Mouse (Mus musculus) intestine, embryonic 16.5 days (tissue): Measurements from ENCODE around the gene Mybpc2. TPM values are rescaled to one million over a fixed set of nuclear protein-coding genes. Genes with fewer than 3 reads are reported as not detected.

Experiments
- microRNA-seq: library from miRNA; unstranded; fragments of <30 nt; microRNA quantifications from one replicate; pipeline ENCODE4, GENCODE M21; 2016
- polyA plus RNA-seq: library from polyadenylated mRNA; unstranded; fragments of >200 nt; fragmentation: Nextera tagmentation; extraction: Ambion mirVana; gene quantifications from 2 replicates; pipeline ENCODE4 v1.2.1, GENCODE M21; 2015

The Mybpc2 gene
- polyA plus RNA-seq, 1 experiment from 2014 or later, result 0.45 TPM

Small RNAs within 50 kb of the gene (microRNA-seq; reads per million reads assigned to microRNA genes)
- gene Mir7052 (not detected), gene Mir7053 (not detected)

Other genes with a start within 250 kb of the Mybpc2 start
- 6.7 and 7.1 TPM in 2 replicates for gene Clec11a, start 217.8 kb downstream of the Mybpc2 start, polyA plus RNA-seq
- gene Shank1, start 214.4 kb downstream of the Mybpc2 start, polyA plus RNA-seq, result 1.2 and 1.5 TPM in 2 replicates
- 0.82 and 1.2 TPM in 2 replicates for gene Syt3, start 140.6 kb downstream of the Mybpc2 start, polyA plus RNA-seq
- gene 1700008O03Rik, start 138.8 kb downstream of the Mybpc2 start, polyA plus RNA-seq, result 0.66 and 0.88 TPM in 2 replicates
- 0.31 and 0.43 TPM in 2 replicates for gene Lrrc4b, start 95.6 kb downstream of the Mybpc2 start, polyA plus RNA-seq
- gene Aspdh, start 59.3 kb downstream of the Mybpc2 start, polyA plus RNA-seq, result 2.3 and 2.4 TPM in 2 replicates
- gene Josd2, start 56.7 kb downstream of the Mybpc2 start, polyA plus RNA-seq, result 83.5 and 86.3 TPM in 2 replicates
- gene Emc10, start 28.1 kb downstream of the Mybpc2 start, polyA plus RNA-seq, result 77.2 and 87.0 TPM in 2 replicates
- 5.9 and 6.2 TPM in 2 replicates for gene Fam71e1, start 28.1 kb downstream of the Mybpc2 start, polyA plus RNA-seq
- gene Spib, start 7.4 kb upstream of the Mybpc2 start, polyA plus RNA-seq, result 0.39 and 0.48 TPM in 2 replicates
- 68.5 and 76.4 TPM in 2 replicates for gene Pold1, start 24.2 kb upstream of the Mybpc2 start, polyA plus RNA-seq
- gene Nr1h2, start 29.3 kb upstream of the Mybpc2 start, polyA plus RNA-seq, result 79.3 and 83.3 TPM in 2 replicates
- gene Napsa, start 47.7 kb upstream of the Mybpc2 start, polyA plus RNA-seq, result 3.4 and 3.9 TPM in 2 replicates
- 0.20 and 0.22 TPM in 2 replicates for gene Kcnc3, start 66.0 kb upstream of the Mybpc2 start, polyA plus RNA-seq
- gene Myh14, start 146.2 kb upstream of the Mybpc2 start, polyA plus RNA-seq, result 70.3 and 81.3 TPM in 2 replicates
- gene Izumo2, start 184.1 kb upstream of the Mybpc2 start, polyA plus RNA-seq, result not detected in 2 replicates
- 47.3 and 48.5 TPM in 2 replicates for gene Vrk3, start 223.8 kb upstream of the Mybpc2 start, polyA plus RNA-seq
- gene Zfp473, start 226.4 kb upstream of the Mybpc2 start, polyA plus RNA-seq, result 1.8 and 2.0 TPM in 2 replicates